Mouse (Mus musculus): Measurements from ENCODE around the gene Tpp1.

DNA sequence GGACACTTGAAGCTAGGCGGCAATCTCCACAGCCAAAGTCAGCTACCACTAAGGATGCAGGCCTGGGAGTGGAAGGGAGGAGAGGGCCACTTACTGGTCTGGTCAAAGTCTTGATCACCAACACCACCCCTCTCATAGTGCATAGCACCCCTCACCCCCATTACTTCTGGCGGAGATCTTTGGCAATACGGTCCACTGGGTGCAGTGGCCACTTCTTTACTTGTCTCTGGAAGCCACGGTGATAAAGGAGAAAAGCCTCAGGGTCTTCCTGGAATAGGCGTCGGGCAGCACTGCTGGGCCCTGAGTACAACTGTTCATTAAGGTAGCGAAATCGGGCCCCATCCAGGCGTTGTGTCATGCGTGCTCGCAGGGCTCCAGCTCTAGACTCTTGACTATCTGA is 18.2 kb downstream of the Tpp1 start:
- TF ChIP-seq CTCF (IDR thresholded peaks at IDR 0.05; ENCODE audit: borderline replicate concordance, insufficient read depth, low read length) (no peak), POLR2A (IDR thresholded peaks at IDR 0.05; ENCODE audit: low read depth, low read length) (no peak)

All from embryonic fibroblast, embryonic 13.5 days (primary cell).